Mouse (Mus musculus) mouse embryonic stem cell (cell line): ENCODE data around the gene Hipk2.

Experiments used
- in situ Hi-C, 2 experiments: fragments of 300-500 bp; cut with MboI; formaldehyde crosslinking; loops; 1 replicate in 1 of 2; 3 replicates in 1 of 2; pipeline ENCODE4 v1.14.3; 2019 to 2020; ENCODE audit warnings: low sequenced_read_pairs in 2 of 2, low pct_unique_long_range_greater_than_20kb in 1 of 2, mixed read lengths in 1 of 2; ENCODE audit not compliant: unreplicated experiment in 1 of 2

Hipk2 gene

GRCm38 (mm10) chr6:38876071-38876911, at the start of gene Hipk2:
Gene Hipk2 (minus strand): TSS chr6:38876165.
- in situ Hi-C loops, result no loop called here

- in situ Hi-C loops, result loop anchor here in 1 of 2 experiments (10.0 kb wide), 1 partner anchor 281 kb away; no protein-coding TSS in a partner anchor
These were observed 49.8 kb upstream of the Hipk2 start for GRCm38 (mm10) chr6:38925719-38926118.

GRCm38 (mm10) chr6:38923870-38924817, 48.2 kb upstream of the Hipk2 start:
- in situ Hi-C loops, result loop anchor here in 1 of 2 experiments (10.0 to 25.0 kb wide), 2 partner anchors 187 to 279 kb away; no protein-coding TSS in a partner anchor

GRCm38 (mm10) chr6:38923450-38923849, 47.5 kb upstream of the Hipk2 start:
- in situ Hi-C loops, result loop anchor here in 1 of 2 experiments (10.0 to 25.0 kb wide), 2 partner anchors 186 to 279 kb away; no protein-coding TSS in a partner anchor

GRCm38 (mm10) chr6:38922517-38922916, 46.6 kb upstream of the Hipk2 start:
- in situ Hi-C loops, result loop anchor here in 1 of 2 experiments (10.0 to 25.0 kb wide), 2 partner anchors 185 to 278 kb away; no protein-coding TSS in a partner anchor

GRCm38 (mm10) chr6:38921810-38922116, 45.8 kb upstream of the Hipk2 start:
- in situ Hi-C loops, result loop anchor here in 1 of 2 experiments (10.0 to 25.0 kb wide), 2 partner anchors 184 to 277 kb away; no protein-coding TSS in a partner anchor

GRCm38 (mm10) chr6:38921095-38921809, 45.3 kb upstream of the Hipk2 start:
- in situ Hi-C loops, result loop anchor here in 1 of 2 experiments (10.0 to 25.0 kb wide), 2 partner anchors 184 to 276 kb away; no protein-coding TSS in a partner anchor

- in situ Hi-C loops, result loop anchor here in 1 of 2 experiments (10.0 to 25.0 kb wide), 2 partner anchors 183 to 275 kb away; no protein-coding TSS in a partner anchor
These were observed 44.2 kb upstream of the Hipk2 start for GRCm38 (mm10) chr6:38920141-38920540.

GRCm38 (mm10) chr6:38919135-38919740, 43.3 kb upstream of the Hipk2 start:
- in situ Hi-C loops, result loop anchor here in 1 of 2 experiments (25.0 kb wide), 1 partner anchor 182 kb away; no protein-coding TSS in a partner anchor

GRCm38 (mm10) chr6:38918728-38919127, 42.8 kb upstream of the Hipk2 start:
- in situ Hi-C loops, result loop anchor here in 1 of 2 experiments (25.0 kb wide), 1 partner anchor 181 kb away; no protein-coding TSS in a partner anchor

- in situ Hi-C loops, result loop anchor here in 1 of 2 experiments (25.0 kb wide), 1 partner anchor 180 kb away; no protein-coding TSS in a partner anchor
These were observed 41.5 kb upstream of the Hipk2 start for GRCm38 (mm10) chr6:38917415-38917814.

- in situ Hi-C loops, result loop anchor here in 1 of 2 experiments (25.0 kb wide), 1 partner anchor 179 kb away; no protein-coding TSS in a partner anchor
These were observed 40.6 kb upstream of the Hipk2 start for GRCm38 (mm10) chr6:38916571-38916970.

GRCm38 (mm10) chr6:38915776-38916175, 39.8 kb upstream of the Hipk2 start:
- in situ Hi-C loops, result loop anchor here in 1 of 2 experiments (25.0 kb wide), 1 partner anchor 178 kb away; no protein-coding TSS in a partner anchor

- in situ Hi-C loops, result loop anchor here in 1 of 2 experiments (25.0 kb wide), 1 partner anchor 177 kb away; no protein-coding TSS in a partner anchor
These were observed 38.2 kb upstream of the Hipk2 start for GRCm38 (mm10) chr6:38914181-38914580.

- in situ Hi-C loops, result loop anchor here in 1 of 2 experiments (25.0 kb wide), 1 partner anchor 176 kb away; no protein-coding TSS in a partner anchor
These were observed 37.5 kb upstream of the Hipk2 start for GRCm38 (mm10) chr6:38913386-38914042.

GRCm38 (mm10) chr6:38912845-38913244, 36.9 kb upstream of the Hipk2 start:
- in situ Hi-C loops, result loop anchor here in 1 of 2 experiments (25.0 kb wide), 1 partner anchor 176 kb away; no protein-coding TSS in a partner anchor
